Mouse (Mus musculus) lung, embryonic 15.5 days (tissue): Measurements from ENCODE around the gene Gm20431. TPM values are rescaled to one million over a fixed set of nuclear protein-coding genes. Genes with fewer than 3 reads are reported as not detected.
A peak's percentile ranks its signal among the peaks of the same experiment; 100 is the strongest.

Experiments used
- ATAC-seq: fragments of 200-750 bp; cut with Nextera tagmentation; 2 replicates; pipeline ENCODE4 v1.8.0; 2017; ENCODE audit warnings: moderate number of reproducible peaks, borderline replicate concordance; ENCODE audit not compliant: low FRiP score, low TSS enrichment; ENCODE audit errors: extremely low read depth
- H3K27ac ChIP-seq: fragments of 300-500 bp; sonication (generic); 2 replicates; pipeline ENCODE4 v1.5.1; 2015; ENCODE audit warnings: moderate library complexity, mild to moderate bottlenecking, inconsistent platforms
- H3K27me3 ChIP-seq: fragments of 300-500 bp; sonication (generic); 2 replicates; pipeline ENCODE4 v1.6.1; 2015; ENCODE audit warnings: inconsistent platforms
- H3K36me3 ChIP-seq: fragments of 300-500 bp; sonication (generic); 2 replicates; pipeline ENCODE4 v1.6.1; 2015; ENCODE audit warnings: inconsistent platforms
- H3K4me1 ChIP-seq: fragments of 300-500 bp; sonication (generic); 2 replicates; pipeline ENCODE4 v1.6.1; 2015; ENCODE audit warnings: inconsistent platforms
- H3K4me2 ChIP-seq: fragments of 300-500 bp; sonication (generic); 2 replicates; pipeline ENCODE4 v1.6.1; 2015; ENCODE audit warnings: inconsistent platforms, mild to moderate bottlenecking, moderate library complexity
- H3K4me3 ChIP-seq: fragments of 300-500 bp; sonication (generic); 2 replicates; pipeline ENCODE4 v1.5.1; 2015; ENCODE audit warnings: mild to moderate bottlenecking, inconsistent platforms
- H3K9ac ChIP-seq: fragments of 300-500 bp; sonication (generic); 2 replicates; pipeline ENCODE4 v1.6.1; 2015; ENCODE audit warnings: inconsistent platforms
- H3K9me3 ChIP-seq: fragments of 300-500 bp; sonication (generic); 2 replicates; pipeline ENCODE4 v1.6.1; 2016; ENCODE audit warnings: inconsistent platforms
- WGBS: fragments of 180-500 bp; shearing (Covaris S2); methylation state at CpG from one replicate; pipeline ENCODE4 v1.1.7; 2015; 5-methylcytosine and 5-hydroxymethylcytosine counted together
- polyA plus RNA-seq: library from polyadenylated mRNA; unstranded; fragments of >200 nt; fragmentation: Nextera tagmentation; extraction: Ambion mirVana; gene quantifications from 2 replicates; pipeline ENCODE4 v1.2.1, GENCODE M21; 2015

Gm20431 gene
- polyA plus RNA-seq, 1 experiment from 2014 or later = 3.5 TPM

GRCm38 (mm10) chr2:167688498-167689451 lies 27.5 kb upstream of the Gm20431 start, which contains the start of gene Cebpb:
Cebpb (plus strand) TSS chr2:167688915.
- Histone ChIP-seq H3K4me1 (peaks cover 37% of the 10 kb centered on the region), H3K4me2 (peak within 1 kb of the TSS; percentile 74), H3K27ac (peak within 1 kb of the TSS; percentile 97), H3K9me3 (no peaks in the 10 kb centered on the region), H3K4me3 (peak within 1 kb of the TSS; percentile 90), H3K36me3 (peaks cover 22% of the 10 kb centered on the region), H3K27me3 (no peaks in the 10 kb centered on the region; the same call in 1 of the 2 replicates), H3K9ac (peak within 1 kb of the TSS; percentile 89)
- under 1% methylated on average over 126 of the region's 147 CpGs for WGBS
- peak; percentile 81 for ATAC-seq

GRCm38 (mm10) chr2:167688126-167688497 lies 26.8 kb upstream of the Gm20431 start:
- Histone ChIP-seq H3K4me1 (peaks cover 32% of the 10 kb centered on the region), H3K9me3 (no peaks in the 10 kb centered on the region), H3K27me3 (no peaks in the 10 kb centered on the region; the same call in 1 of the 2 replicates), H3K4me2 (peak overlapping the region; percentile 74), H3K9ac (peak overlapping the region; percentile 89), H3K36me3 (peaks cover 17% of the 10 kb centered on the region), H3K27ac (peak overlapping the region; percentile 97), H3K4me3 (peak overlapping the region; percentile 90)
- peak; percentile 1 for ATAC-seq
- 11% methylated on average over 12 of the region's 12 CpGs for WGBS

DNA sequence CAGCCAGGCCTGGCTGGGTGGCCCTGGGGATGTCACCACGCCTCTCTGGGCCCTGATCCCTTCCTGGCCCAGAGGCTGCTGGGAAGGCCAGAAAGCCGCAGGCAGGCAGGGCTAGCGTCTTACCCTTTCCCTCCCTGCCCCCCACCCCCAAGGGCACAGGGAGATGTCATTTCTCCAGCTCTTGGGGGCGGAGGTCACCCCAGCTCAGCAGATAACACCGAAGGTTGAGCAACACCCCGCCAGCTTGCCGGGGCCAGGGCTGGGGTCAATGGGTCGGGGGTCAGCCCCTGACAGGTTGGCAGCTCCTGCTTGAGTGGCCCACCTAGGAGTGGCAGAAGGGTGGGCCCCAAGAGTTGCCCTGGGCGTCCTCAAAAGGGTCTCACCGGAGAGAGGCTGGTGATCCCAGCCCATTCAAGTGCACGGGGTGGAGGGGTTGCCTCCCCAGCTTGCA lies 26.4 kb upstream of the Gm20431 start:
- no peak overlapping the region for H3K9ac ChIP-seq
- no peak overlapping the region for H3K27ac ChIP-seq
- H3K4me1 ChIP-seq = peaks cover 29% of the 10 kb centered on the region
- no peak; the same call in 1 of the 2 replicates for ATAC-seq
- H3K36me3 ChIP-seq = peaks cover 12% of the 10 kb centered on the region
- no peak overlapping the region for H3K4me3 ChIP-seq
- 46% methylated on average over 11 of the region's 11 CpGs for WGBS
- H3K9me3 ChIP-seq = no peaks in the 10 kb centered on the region
- H3K4me2 ChIP-seq = peak overlapping the region; percentile 74; the same call in 1 of the 2 replicates
- H3K27me3 ChIP-seq = no peaks in the 10 kb centered on the region; the same call in 1 of the 2 replicates

DNA sequence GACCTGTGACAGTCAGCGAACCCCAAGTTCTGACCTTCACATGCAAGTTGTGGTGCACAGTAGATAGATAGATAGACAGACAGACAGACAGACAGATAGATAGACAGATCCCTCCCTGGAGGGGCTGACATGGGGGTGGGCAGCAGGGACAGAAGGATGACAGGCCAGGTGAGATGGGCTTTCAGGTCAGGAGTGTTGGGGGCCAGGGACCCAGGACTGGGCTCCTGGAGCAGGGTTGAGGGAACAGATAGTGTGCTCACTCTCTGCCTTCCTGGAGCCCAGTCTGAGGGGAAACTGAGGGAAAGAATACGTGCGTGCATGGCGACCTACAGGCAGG lies 25.9 kb upstream of the Gm20431 start:
- H3K4me3 ChIP-seq = no peak overlapping the region
- H3K27ac ChIP-seq = no peak overlapping the region
- H3K27me3 ChIP-seq = no peaks in the 10 kb centered on the region; the same call in 1 of the 2 replicates
- no peak overlapping the region for H3K4me2 ChIP-seq
- peaks cover 24% of the 10 kb centered on the region for H3K4me1 ChIP-seq
- no peaks in the 10 kb centered on the region for H3K9me3 ChIP-seq
- WGBS = 96% methylated on average over 4 of the region's 4 CpGs
- no peak for ATAC-seq
- H3K9ac ChIP-seq = no peak overlapping the region
- peaks cover 8% of the 10 kb centered on the region; the same call in 1 of the 2 replicates for H3K36me3 ChIP-seq

DNA sequence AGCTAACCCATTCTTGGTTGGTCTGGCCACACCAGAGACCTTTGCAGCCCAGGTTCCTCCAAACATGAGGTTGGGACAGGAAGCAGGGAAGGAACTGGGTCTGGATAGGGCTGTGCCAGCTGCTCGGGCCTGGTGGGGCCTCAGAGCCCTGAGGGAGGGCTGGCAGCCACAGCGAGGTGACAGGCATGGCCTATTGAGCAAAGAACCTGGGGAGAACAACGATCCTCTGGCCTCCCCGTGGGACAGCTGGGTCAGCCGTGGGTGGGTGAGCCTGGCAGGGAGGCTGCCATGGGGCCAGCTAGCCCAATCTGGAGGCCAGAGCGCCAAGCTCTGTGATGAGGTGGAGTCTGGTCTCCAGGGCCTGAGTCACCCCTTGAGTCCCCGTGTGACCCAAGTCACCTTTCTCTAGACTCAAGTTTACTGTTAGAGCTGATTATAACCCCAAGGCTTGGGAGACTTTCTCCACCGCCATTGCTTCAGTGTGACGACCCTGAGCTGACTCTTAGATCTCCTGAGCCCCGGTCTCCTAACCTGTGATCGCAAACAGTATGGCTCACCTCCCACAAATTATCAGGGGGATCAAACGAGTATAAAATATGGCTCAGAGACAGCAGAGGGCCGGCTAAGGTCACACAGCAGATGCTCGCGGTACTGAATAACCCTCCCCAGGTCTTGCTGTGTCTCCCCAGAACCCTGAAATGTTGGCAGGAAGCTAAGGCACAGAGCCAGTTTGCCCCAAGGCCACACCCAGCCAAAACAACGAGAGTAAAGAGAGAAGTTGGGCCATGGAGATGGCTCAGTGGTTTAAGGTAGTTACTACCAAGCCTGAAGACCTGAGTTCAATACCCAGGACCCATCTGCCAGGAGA lies 25.3 kb upstream of the Gm20431 start:
- Histone ChIP-seq H3K4me2 (no peak overlapping the region), H3K4me3 (no peak overlapping the region), H3K9me3 (no peaks in the 10 kb centered on the region), H3K36me3 (0 out of 2 replicates have a peak, but pooled peaks cover 2% of the 10 kb centered on the region), H3K4me1 (peaks cover 18% of the 10 kb centered on the region), H3K27me3 (no peaks in the 10 kb centered on the region; the same call in 1 of the 2 replicates), H3K27ac (no peak overlapping the region), H3K9ac (0 out of 2 replicates have a peak overlapping the region, but pooled peaks have one; percentile 18)
- 77% methylated on average over 16 of the region's 16 CpGs for WGBS
- no peak for ATAC-seq

DNA sequence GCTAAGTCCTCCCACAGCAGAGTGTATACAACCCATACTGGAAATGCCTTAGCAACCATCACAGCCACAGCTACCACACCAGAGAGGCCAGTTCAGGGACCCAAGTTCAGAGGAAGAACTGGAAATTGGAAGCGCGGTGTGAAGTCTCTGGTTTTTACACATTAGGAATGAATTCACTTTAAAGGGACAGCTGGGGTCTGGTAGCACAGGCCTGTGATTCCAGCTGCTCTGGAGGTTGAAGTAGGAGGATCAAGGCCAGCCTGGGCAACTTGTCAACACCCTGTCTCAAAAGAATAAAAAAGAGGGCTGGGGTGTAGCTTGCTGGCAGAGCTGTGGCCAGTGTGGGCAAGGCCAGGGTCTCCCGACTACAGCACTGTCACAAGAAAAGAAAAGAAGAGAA lies 24.6 kb upstream of the Gm20431 start:
- no peak for ATAC-seq
- WGBS = 75% methylated on average over 3 of the region's 3 CpGs
- no peak overlapping the region for H3K9ac ChIP-seq

DNA sequence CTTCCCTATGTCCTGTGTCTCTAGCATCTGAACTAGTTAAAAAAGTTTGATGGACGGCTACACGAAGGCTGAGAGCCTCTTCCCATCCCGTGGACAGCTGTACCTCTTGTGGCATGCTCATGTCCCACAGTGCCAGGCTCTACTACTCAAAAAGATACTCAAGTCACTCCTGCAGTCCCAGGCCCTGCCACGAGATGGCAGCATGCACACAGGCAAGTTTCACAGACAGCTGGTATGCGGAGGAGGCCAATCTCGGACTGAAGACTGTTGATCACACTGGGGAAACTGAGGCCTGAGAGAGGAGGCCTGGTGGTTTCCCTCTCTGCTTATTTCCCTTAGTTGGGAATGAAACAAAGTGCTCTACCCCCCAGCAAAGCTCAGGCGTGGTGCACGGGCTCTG lies 23.8 kb upstream of the Gm20431 start:
- peaks cover 7% of the 10 kb centered on the region for H3K4me1 ChIP-seq
- WGBS = 9% methylated on average over 8 of the region's 8 CpGs
- no peaks in the 10 kb centered on the region for H3K36me3 ChIP-seq
- no peak overlapping the region for H3K4me3 ChIP-seq
- no peak overlapping the region for H3K27ac ChIP-seq
- H3K9me3 ChIP-seq = no peaks in the 10 kb centered on the region
- ATAC-seq = no peak
- H3K9ac ChIP-seq = no peak overlapping the region
- no peak overlapping the region for H3K4me2 ChIP-seq
- H3K27me3 ChIP-seq = no peaks in the 10 kb centered on the region; the same call in 1 of the 2 replicates

More for the DNA sequence above, 24.6 kb upstream of the Gm20431 start:
- H3K36me3 ChIP-seq = no peaks in the 10 kb centered on the region
- no peaks in the 10 kb centered on the region; the same call in 1 of the 2 replicates for H3K27me3 ChIP-seq
- peaks cover 12% of the 10 kb centered on the region for H3K4me1 ChIP-seq
- no peak overlapping the region for H3K4me2 ChIP-seq
- H3K27ac ChIP-seq = no peak overlapping the region
- no peak overlapping the region for H3K4me3 ChIP-seq
- H3K9me3 ChIP-seq = no peaks in the 10 kb centered on the region

GRCm38 (mm10) chr2:167683721-167684120 lies 22.4 kb upstream of the Gm20431 start:
- no peak overlapping the region for H3K27ac ChIP-seq
- no peaks in the 10 kb centered on the region for H3K9me3 ChIP-seq
- no peaks in the 10 kb centered on the region; the same call in 1 of the 2 replicates for H3K27me3 ChIP-seq
- 74% methylated on average over 3 of the region's 3 CpGs for WGBS
- ATAC-seq = no peak
- no peak overlapping the region for H3K4me3 ChIP-seq
- H3K36me3 ChIP-seq = no peaks in the 10 kb centered on the region
- H3K9ac ChIP-seq = no peak overlapping the region
- no peak overlapping the region for H3K4me2 ChIP-seq
- H3K4me1 ChIP-seq = peaks cover 9% of the 10 kb centered on the region

GRCm38 (mm10) chr2:167680657-167681056 lies 19.4 kb upstream of the Gm20431 start:
- no peak for ATAC-seq
- no peak overlapping the region for H3K4me2 ChIP-seq
- no peaks in the 10 kb centered on the region for H3K36me3 ChIP-seq
- H3K4me1 ChIP-seq = 0 out of 2 replicates have a peak, but pooled peaks cover 2% of the 10 kb centered on the region
- 42% methylated on average over 5 of the region's 5 CpGs for WGBS
- no peak overlapping the region for H3K4me3 ChIP-seq
- H3K9me3 ChIP-seq = no peaks in the 10 kb centered on the region
- H3K27me3 ChIP-seq = no peaks in the 10 kb centered on the region
- no peak overlapping the region for H3K9ac ChIP-seq
- no peak overlapping the region for H3K27ac ChIP-seq

DNA sequence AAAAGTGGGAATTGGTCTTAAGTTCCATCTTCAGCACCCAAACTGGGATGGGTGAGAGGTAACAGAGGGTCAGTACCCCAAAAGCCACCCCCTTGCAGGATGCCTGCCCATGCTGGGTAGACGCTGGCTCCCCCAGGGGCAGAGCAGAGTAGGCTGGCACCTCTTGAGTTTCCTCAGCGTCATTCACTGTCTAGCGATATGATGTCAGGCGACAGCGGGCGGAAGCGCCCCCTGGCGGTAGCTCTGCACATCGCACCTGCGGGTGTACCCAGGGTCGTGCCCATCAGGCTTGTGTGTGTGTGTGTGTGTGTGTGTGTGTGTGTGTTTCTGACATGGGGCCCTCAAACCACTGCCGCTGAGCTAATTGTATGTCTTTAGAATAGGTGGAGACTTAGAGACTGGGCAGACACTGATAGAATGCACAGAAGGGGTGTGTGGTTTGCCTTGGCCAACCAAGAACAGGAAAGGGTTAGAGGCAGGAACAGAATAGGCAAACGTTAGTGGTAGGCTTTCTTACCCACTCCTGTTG lies 18.7 kb upstream of the Gm20431 start:
- H3K36me3 ChIP-seq = no peaks in the 10 kb centered on the region
- H3K27me3 ChIP-seq = no peaks in the 10 kb centered on the region
- ATAC-seq = peak; percentile 73
- no peak overlapping the region for H3K4me2 ChIP-seq
- WGBS = 3% methylated on average over 13 of the region's 13 CpGs
- H3K27ac ChIP-seq = no peak overlapping the region
- H3K9me3 ChIP-seq = no peaks in the 10 kb centered on the region
- no peak overlapping the region for H3K4me3 ChIP-seq
- no peak overlapping the region for H3K9ac ChIP-seq
- H3K4me1 ChIP-seq = 0 out of 2 replicates have a peak, but pooled peaks cover 2% of the 10 kb centered on the region

GRCm38 (mm10) chr2:167678600-167678999 lies 17.3 kb upstream of the Gm20431 start:
- 0 out of 2 replicates have a peak, but pooled peaks cover 2% of the 10 kb centered on the region for H3K4me1 ChIP-seq
- no peak overlapping the region for H3K4me3 ChIP-seq
- H3K27me3 ChIP-seq = no peaks in the 10 kb centered on the region
- H3K9ac ChIP-seq = no peak overlapping the region
- H3K27ac ChIP-seq = no peak overlapping the region
- ATAC-seq = no peak
- H3K9me3 ChIP-seq = no peaks in the 10 kb centered on the region
- H3K4me2 ChIP-seq = no peak overlapping the region
- 44% methylated on average over 5 of the region's 5 CpGs for WGBS
- H3K36me3 ChIP-seq = no peaks in the 10 kb centered on the region
